Mouse (Mus musculus): ENCODE measurements around the gene Gpr4.

DNA sequence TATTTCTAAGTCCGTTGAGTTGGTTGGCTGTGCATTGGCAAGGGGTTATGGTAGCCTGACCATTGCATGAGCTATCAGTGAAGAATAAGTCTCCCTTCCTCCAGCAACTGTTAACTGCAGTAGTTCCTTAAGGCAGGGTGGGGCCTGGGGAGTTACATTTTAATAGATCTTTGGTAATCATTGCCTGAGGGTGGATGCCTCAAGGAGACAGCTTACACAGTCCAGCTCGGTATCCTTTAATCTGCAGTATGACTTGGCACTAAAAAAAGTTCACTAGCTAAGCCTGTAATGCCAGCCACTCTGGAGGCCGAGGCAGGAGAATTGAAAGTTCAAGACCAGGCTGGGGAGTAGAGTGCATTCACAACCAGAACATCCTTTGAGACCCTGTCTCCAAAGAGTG is 19.5 kb downstream of the Gpr4 start:
- TF ChIP-seq POLR2A (IDR thresholded peaks at IDR 0.05; ENCODE audit: low read depth, low read length) (no peak), CTCF (IDR thresholded peaks at IDR 0.05; ENCODE audit: extremely low read depth, insufficient read depth, insufficient read length, insufficient replicate concordance) (no peak)

Measured in spleen, adult 2 months (tissue).